Mouse (Mus musculus) gastrocnemius, postnatal 4 days (tissue): ENCODE data around the gene Ogfrl1. TPM values are rescaled to one million over a fixed set of nuclear protein-coding genes. Genes with fewer than 3 reads are reported as not detected.
A peak's percentile ranks its signal among the peaks of the same experiment; 100 is the strongest.
"Not testable (repeated sequence)": the region's sequence is repeated elsewhere in the genome, so short reads cannot be mapped to it uniquely, and the experiment has no call there.

Experiments
- DNase-seq, 2 experiments: peaks; one replicate each; pipeline ENCODE4 v3.0.0; 2021 to 2022; ENCODE audit warnings: low spot score in 2 of 2, mixed read lengths in 2 of 2
- long read RNA-seq, 2 experiments: library from polyadenylated mRNA; stranded (forward); transcript quantifications; one replicate each; pipeline ENCODE4 v2.0.0; 2021
- total RNA-seq, 2 experiments: library from RNA; stranded (reverse); gene quantifications; 2 replicates each; pipeline ENCODE4 v1.2.3; 2021

Gene Ogfrl1
- total RNA-seq = 1 to 10 TPM; 5.3 to 6.1 TPM
- long read RNA-seq, experiment 1, full-length matches to known transcripts = 11 of 20 reads
- long read RNA-seq, experiment 1, partial matches to known transcripts = 0 of 20 reads
- long read RNA-seq, experiment 1, other reads (novel, unspliced or antisense) = 9 of 20 reads
- long read RNA-seq, experiment 2, full-length matches to known transcripts = 14 of 18 reads
- long read RNA-seq, experiment 2, partial matches to known transcripts = 0 of 18 reads
- long read RNA-seq, experiment 2, other reads (novel, unspliced or antisense) = 4 of 18 reads

DNA sequence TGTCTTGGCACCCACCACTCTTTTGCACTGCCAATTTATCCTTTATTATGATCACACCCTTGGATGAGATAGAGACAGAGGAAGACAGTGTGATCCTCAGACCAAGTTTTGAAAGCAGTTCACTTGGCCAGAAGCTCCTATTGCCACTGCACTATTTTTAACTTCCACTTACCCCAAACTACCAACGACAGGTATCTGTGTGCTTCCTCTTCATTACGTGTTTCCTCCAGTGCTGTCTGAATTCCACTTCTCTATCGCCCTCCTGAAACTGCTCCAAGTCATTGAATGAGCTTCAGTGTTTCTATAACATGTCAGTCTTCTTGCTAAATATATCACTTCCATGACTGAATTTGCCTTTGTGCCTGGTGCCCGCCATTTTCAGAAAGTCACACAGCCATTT is at the start of gene Ogfrl1:
Gene Ogfrl1 (minus strand): TSS at position 150 of the 400 bp plus-strand sequence.
- no peak for DNase-seq

DNA sequence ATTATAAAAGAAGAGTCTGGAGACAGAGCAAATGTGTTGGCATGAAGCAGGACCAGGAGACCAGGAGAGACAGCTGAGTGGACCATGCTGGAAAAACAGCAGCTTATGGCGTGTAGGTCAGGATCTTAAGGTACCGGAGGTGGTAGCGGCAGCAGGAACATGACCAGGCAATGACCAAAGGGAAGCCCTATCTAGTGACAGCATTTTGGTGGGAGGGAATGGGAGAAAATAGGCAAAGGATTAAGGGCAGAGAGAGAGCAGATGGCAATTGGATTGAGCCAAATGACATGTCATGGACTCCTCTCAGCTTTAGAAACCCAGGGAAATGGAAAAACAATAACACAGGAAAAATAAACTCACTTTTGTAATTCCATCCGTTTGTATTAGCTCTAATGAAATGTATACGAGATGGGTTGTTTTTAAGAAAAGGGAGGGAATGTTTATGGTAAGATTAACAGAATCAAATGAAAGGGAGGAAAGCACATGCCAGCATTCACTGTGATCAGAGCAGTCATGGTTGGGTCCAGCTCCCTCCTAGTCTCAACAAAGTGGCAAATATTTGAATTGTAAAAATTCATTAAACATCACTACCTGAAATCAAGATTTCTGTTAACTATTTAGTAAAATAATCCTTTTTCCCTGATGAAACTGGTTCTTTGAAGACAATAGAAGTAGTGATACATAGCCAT is 48.3 kb upstream of the Ogfrl1 start:
- DNase-seq = no peak

DNA sequence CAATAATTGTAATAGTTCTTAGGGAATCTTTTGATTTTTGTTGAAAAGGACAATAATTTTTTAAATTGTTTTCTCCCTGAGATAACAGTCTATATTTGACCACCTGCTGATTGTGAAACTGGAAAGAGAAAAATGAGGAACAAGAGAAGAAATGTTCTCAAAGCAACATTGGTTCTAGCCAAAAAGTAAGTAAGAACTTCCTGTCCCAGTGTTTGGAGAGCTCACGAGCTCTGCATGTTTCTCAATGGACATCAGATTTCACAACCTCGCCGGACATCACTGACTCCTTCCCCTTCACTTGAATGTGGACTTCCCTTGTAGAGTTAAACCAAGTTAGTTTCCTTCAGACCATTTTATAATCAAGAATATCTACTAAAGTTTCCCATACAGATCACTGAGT is 36.0 kb upstream of the Ogfrl1 start:
- DNase-seq = no peak

DNA sequence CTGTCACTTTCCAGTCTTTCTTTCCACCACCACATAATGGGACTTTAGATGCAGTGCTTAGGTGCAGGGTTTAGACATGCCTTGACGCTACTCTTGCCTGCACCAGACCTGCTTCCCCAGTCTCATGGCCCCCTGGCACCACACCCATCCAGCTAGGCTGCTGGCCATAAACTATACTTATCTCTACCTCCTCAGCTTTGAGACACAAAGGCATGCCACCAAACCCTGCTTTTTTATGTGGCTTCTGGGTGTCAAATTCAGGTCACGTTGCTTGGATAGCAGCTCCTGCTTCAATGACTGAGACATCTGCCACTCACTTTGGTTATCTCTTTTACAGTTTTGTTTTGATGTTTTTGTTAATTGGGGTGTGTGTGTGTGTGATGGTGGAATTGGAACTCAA is 28.9 kb upstream of the Ogfrl1 start:
- no peak for DNase-seq

DNA sequence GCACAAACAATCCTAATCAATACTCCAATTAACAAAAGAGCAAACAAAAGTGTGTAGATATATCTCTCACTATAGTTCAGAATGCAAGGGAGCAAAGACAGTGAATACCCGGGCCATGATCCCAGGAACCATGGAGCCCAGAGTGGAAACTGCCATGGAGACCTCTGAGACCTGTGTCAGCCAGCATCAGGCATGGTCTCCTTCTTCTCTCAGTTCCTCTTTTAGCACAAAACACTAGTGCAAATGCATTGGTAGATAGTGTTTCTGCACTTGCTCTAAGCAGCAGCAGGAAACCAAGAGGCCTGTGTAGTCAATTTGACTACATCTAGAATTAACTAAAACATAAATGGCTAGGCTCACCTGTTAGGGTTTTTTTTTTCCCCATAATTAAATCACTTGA is 21.4 kb upstream of the Ogfrl1 start:
- no peak for DNase-seq

DNA sequence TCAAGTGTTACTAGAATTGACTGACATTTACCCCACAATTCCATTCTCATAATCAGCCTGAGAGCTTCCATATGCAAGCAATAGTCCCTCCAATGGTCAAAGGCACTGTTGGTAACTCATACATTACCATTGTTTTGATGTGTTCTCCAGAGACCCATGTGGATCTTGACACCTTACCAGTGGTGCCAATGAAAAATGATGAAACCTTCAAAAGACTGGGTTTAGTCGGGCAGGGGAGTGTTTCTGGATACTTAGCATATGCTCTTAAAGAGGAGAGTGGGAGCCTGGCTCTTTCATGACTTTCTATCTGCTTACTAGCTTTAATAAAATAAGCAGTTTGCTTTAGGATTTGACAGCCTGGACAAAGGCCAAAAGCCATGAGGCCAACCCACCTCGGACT is 20.5 kb upstream of the Ogfrl1 start:
- DNase-seq = no peak

DNA sequence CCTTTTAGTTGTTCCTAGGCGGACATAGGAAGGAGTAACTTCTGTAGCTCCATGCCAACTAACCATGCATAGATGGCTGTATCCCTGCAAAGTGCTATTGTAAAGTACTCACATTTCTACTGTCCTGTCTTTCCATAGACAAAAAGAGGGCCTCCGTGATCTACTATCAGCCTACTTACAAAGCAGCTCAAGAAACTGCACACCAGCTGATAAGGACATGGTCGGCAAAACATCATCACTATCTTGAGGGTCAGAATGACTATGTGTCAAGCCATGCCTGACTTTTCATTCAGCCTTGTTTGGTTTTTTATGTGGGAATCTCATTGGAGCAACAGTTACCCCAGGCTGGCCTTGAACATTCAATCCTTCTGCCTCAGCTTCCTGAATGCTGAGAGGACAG is 20.0 kb upstream of the Ogfrl1 start:
- DNase-seq = no peak

DNA sequence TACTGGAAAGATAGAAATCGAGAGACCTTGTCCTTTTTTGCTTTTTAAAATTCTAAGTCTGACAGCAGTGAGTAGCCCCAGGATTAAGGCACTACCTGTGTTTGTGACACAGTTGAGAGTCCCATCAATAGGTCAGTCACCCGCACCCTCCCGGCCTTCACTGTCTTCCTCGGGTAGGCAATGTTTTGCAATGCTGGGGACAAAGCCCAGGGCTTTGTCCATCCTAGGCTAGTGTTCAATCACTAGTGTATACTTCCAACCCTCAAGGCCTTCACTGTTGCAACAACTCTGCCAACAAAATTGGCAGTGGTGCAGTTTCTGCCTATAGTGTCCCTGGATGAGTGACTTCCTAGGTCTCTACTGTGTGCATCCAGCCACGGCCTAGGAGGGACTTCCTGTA is 14.0 kb upstream of the Ogfrl1 start:
- no peak for DNase-seq

DNA sequence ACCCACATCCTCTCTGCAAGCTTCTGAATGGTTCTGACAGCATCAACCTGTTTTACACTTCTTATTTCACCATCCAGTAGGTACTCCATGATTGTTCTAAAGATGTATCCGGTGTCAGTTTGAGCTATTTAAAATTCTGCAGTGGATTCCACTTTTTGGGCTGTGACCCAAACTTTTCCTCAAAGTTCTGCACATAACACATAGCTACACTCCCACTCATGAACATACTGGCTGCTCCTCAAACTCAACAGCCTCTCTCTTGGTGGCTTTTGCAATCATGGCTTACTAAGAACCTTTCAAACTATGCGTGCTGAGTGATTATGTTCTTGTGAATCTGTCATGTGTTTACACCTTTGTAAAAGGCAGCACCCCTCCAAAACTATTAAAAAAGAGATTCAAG is 12.4 kb upstream of the Ogfrl1 start:
- DNase-seq = no peak

DNA sequence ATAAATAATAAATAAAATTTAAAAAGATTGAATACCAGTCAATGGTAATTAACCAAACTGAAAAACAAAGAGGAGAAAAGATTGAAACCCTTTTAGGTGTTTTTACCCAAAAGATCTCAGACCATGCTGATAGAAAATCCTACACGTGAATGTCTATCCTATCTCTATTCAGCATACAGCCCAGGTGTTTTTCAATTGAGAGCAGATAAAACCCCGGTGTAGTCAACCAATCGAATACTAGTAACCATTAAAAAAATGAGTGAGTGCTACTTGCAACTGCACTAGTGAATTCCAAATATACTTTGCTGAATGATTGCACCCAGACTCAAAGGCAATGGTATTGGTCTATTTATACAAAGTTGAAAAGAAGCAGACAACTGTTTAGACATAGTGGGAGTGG is 4.8 kb upstream of the Ogfrl1 start:
- DNase-seq = no peak

DNA sequence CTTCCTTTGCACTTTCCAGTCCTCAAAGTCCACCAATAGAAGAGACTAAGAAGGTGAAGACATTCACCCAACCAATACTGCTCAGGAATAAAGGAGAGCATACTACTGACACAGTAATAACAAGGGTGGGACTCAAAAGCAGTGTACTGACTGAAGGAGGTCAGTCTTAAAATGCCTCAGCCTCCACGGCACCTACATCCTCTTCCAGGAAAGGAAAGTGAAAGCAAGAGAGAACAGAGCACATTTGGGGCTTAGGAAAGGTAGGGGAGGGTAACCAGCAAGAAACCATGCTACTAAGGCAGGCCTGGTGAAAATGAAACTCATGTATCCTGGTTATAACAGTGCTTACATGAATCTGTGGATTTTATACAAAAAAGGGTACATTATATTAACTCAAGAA is 2.0 kb upstream of the Ogfrl1 start:
- no peak for DNase-seq

DNA sequence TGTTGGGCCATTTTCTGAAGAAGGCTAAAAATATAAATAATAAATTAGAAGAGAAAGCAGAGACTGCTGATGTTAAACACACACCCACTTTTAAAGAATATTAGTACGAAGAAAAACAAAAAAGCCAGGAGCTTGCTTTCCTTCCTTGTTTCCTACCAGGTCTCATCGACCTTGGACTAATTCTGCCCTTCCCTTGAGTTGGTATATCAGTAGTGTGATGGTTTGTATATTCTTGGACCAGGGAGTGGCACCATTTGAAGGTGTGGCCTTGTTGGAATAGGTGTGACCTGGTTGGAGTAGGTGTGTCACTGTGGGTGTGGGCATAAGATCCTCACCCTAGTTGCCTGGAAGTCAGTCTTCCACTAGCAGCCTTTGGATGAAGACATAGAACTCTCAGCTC is 3.2 kb downstream of the Ogfrl1 start:
- not testable (repeated sequence) for DNase-seq

DNA sequence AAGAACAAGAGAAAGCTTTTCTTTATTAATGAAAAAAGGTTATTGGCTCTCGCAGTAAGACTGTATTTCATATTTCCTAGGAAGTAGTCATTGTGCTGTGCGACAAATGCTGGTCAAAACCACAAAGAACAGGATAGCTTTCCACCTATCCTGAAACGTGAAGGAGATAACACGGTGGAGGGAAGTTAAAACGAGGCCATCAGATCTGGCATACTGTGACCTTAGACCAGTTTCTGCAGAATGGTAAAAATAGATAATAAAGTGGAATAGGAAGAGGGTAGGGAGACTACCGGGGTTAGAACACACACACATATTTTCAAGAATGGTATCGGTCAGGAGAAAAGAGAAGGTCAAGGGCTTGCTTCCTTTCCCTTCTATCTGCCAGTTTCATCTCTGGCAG is 5.8 kb downstream of the Ogfrl1 start:
- DNase-seq = no peak

DNA sequence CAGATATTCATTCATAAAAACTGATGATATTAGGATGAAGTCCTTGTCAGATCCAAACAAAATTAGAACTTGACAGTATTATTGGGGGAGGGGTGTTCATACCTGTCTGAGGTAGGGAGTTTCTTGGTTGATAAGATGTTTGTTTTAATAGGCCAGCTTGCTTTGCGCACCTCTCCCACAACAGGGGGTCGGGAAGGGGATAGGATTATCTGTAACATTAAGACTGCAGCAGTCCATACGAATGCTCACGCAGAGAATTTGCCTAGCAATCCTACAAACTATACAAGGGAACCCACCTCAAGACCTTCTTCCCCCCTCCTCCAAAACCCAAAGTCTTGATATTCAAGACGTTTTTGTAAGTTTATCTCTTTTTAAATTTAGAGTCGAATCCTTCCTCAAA is 13.2 kb downstream of the Ogfrl1 start:
- DNase-seq = no peak

DNA sequence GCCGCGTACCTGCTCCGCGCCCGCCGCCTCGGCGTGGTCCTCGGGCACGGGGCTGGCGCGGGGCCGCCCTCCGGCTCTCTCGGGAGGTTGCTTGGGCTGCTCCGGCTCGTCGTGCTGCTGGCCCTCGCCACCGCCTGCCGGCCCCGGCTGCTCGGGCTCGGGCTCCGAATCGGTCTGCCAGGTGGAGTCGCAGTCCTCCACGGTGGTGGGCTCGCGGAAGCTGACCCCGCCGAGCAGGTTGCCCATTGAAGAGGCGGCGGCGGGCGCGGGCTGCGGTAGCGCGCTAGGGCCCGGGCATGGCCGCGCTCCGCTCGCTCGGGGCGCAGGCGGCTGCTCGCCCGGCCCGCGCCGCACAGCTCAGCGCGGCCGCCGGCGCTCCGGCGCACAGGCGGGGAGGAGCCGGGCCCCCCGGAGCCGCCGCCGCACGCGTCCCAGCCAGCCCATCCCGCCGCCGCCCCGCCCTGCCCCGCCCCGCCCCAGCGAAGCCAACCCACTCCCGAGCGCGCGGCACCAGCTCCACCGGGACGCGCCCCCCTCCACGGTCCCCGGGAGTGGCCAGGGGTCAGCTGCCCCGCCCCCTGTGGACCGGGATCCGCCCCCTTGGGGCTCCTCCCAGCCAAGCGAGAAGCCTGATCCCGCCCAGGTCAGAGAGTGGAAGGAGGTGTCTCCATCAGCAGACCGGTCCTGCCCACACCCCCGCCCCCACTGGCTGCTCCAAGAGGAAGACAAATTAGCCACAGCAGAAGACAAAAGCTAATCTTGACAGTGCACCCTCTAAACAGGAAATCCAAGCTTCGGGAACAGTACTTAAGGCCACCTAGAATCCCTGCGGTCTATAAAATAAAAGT is 14.5 kb downstream of the Ogfrl1 start:
- DNase-seq = peak; percentile 94 to 95

DNA sequence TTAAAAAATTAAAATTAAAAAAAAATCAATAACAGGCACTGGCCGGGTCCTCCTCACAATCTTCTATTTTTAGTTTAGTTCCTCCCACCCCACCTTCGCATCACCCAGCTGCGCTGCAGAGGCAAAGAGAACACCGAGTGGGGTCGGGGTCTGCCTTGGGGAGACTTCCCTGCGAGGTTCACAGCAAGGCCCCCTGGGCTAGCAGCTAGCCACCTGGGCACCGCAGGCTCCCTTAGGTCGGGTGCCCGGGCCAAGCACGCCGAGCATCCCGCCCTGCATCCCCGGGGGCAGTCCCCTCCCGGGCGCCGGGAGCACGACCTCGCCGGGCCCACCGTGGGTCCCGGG is 15.1 kb downstream of the Ogfrl1 start:
- no peak for DNase-seq

DNA sequence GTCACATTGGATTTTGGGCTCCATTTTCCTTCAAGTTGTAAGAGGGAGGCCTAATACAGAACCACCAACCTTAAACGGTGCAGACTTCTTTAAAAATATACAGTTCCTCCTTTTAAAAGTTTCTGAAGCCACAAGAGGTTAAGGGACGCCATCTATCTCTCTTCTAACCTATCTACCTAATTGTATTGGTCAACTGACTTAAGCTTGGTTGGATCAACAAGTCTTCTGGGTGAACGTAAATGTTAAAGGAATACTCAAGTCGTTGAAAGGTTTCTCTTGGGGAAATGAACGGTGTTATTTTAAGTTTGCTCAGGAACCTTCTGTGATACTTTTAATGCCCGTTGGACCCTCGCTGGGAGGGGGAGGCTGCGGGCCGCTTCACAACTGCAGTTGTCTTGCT is 15.5 kb downstream of the Ogfrl1 start:
- DNase-seq = peak in 1 of 2 experiments; percentile 1

DNA sequence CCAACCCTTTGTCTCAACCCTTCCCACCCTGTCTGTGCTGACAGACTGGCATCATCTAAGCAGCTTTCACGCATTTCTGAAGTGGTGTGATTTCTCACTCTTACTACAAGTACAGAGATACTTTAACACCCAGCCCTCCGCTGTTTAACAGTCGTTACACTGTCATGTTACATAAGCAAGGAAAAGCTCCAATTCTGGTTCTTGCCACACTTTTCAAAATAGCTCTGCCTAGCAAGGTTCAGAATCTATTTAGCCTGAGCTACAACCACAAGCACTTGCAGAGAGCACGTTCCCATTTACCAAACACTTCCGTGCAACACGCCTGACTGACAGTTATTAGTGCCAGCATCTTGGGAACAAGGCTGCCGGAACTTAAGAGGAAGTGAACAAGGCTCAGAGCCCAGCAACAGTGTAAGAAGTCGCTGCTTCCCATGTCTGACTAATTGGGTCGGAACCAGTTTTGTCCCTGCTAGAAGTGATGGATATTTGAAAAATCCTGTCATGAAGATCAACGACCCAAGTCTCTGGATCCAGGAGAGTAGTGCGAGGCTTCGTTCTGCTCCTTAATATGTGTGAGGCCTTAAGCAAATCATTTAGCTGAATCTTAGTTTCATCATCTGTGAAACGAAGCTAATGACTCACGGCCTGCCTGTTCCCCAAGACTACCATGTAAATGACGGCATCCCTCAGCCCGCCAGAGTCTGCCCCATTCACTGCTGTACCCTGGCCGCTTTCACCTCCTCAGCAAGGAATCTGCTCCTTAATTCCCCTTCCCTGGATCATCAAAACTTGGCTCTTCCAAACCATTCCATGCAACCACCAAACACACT is 17.4 kb downstream of the Ogfrl1 start:
- no peak for DNase-seq

DNA sequence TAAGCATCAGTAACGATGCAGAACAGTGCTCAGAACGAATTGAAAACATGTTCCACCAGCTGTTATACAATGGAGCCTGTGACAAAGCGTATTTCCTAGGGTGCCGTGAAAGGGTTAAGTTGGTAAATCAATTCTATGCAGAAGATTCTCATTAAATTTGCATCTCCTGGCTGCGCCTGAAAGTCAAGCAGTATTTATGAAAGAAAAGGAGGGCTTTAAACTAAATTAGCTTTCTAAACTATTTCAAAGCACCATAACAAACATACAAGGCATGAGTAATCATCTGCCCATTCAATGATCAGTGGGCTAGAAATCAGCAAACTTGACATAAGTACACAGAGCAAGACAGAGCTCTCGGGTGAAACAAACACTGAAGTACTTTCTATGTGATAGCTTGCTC is 18.3 kb downstream of the Ogfrl1 start:
- no peak for DNase-seq

DNA sequence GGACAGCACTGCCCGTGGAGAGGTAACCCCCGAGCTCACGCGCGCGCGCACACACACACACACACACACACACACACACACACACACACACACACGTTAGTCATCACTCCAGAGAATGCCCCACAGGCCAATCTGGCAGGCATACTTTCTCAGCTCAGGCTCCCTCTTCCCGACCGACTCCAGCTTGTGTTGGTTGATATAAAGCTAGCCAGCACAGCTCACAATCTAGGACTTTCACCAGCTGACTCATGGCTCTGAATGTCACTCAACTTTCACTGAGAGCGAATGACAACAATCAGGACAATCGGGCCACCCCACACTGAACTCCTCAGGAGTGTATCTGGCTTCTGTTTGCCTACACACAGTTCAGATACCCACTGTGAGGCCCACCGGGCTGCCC is 20.0 kb downstream of the Ogfrl1 start:
- no peak for DNase-seq

DNA sequence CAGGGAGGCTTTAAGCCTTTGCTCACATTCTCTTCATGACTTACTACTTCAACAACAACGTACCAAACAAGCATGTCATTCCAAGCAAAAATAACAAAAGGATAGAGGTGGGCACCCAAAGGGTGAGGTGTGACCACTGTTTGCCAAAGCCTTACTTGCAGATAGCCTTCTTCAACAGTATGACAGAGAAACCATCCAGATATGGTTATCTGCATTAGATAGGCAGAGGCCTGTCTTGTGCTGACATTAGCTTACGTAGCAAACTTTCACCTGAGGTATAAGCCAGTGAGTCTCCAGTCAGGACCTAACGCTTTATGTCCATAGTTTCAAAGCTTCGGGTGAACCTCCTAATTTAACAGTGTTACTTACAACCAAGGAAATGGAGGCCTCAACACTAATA is 23.4 kb downstream of the Ogfrl1 start:
- DNase-seq = no peak
